Comparison of ENCODE assay signal across 8 mouse cellular contexts in the genomic region with DNA sequence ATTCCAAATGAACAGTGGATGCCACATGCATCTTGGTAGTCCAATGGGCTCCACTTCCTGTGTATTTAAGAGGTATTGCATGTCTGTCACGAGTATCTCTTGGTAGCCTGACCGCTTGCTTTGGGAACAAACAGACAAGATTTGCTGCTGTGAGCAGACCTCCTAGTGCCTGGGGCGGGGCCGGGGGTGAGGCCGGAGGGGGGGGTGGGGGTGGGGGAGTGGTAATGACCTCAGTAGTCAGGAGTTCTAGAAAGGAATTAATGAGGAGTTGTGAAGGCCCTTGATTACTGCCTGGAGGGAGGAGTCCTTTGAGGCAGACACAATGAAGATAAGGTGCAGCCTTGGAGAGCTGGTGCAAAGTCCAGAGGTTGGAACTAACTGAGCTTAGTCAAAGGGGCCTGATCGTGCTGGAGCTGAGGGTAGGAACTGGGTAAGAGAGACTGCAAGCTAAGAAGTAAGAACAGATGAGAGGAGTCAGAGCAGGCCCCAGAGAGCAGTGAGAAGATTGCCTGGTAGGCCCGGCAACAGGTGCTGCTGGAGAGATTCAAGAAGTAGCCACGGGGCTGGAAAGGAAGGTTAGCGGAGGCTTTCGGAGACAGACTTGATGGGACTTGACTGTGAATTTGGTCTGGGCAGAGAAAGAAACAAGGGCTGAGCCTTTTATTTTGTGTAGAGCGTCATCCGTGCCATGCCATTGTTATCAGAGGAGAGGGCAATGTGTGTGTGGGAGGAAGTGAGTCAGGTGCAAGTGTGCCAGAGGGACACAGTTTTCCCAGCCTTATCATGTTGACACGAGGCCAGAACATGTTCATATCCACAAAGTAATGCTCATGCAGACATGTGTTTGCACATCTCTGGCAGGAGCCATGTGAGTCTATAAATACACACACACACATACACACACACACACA. TPM values are rescaled to one million over a fixed set of nuclear protein-coding genes. Genes with fewer than 3 reads are reported as not detected.
DNase-seq lines count a peak whose midpoint lies in the region; ATAC-seq and TF ChIP-seq lines count a peak whose summit lies in the region.

No protein-coding gene starts in this region.

- H3K9me3 ChIP-seq in heart, embryonic 14.5 days (ENCODE audit: control insufficient read depth, low read length): no peaks in the 10 kb centered on the region
- H3K9me3 ChIP-seq in liver, embryonic 11.5 days (ENCODE audit: control insufficient read depth, low read length): no peaks in the 10 kb centered on the region

- H3K27ac ChIP-seq in layer of hippocampus, adult 2 months: peak overlapping the region; percentile 85
- peak overlapping the region; percentile 70 to 90 for H3K27ac ChIP-seq in heart, embryonic 14.5 days (replicated peaks in 1 of 2; ENCODE audit: control insufficient read depth in 1 of 2, insufficient read depth in 1 of 2, low read depth in 2 of 2, low read length in 2 of 2)
- H3K27ac ChIP-seq in liver, embryonic 11.5 days (ENCODE audit: low read depth, low read length): peak overlapping the region; percentile 81

- DNase-seq in layer of hippocampus, adult 2 months (ENCODE audit: low spot score in 2 of 2): no peak
- DNase-seq in layer of hippocampus, postnatal 36 days: no peak
- peak; percentile 71 for DNase-seq in Patski (ENCODE audit: low read depth, low spot score)
- peak; percentile 61 for DNase-seq in liver, embryonic 11.5 days (ENCODE audit: low spot score)
- peak; percentile 95 for DNase-seq in yolk sac, embryonic 10.5 days (ENCODE audit: low spot score)
- DNase-seq in left cerebral cortex, postnatal 25 days (ENCODE audit: low spot score in 2 of 2): no peak
- no peak for DNase-seq in gastrocnemius, adult 18-20 months (ENCODE audit: low spot score)

- no peak for TF ChIP-seq CTCF in layer of hippocampus, adult 2 months (conservative IDR thresholded peaks at IDR 0.05)
- no peak for TF ChIP-seq CTCF in Patski (IDR thresholded peaks at IDR 0.05)

- in situ Hi-C loops in Patski (cut with MboI; ENCODE audit: low pct_unique_long_range_greater_than_20kb): loop anchor here (5.0 to 25.0 kb wide), 3 partner anchors 204 to 1346 kb away; no protein-coding TSS in a partner anchor

- POLR2A ChIA-PET in Patski (lab: Charles Lee): interaction anchor here (0.9 kb wide), 1 partner anchor 74 kb away, joined by 3 read pairs; a partner anchor contains a TSS

- 15% methylated on average over 13 of the region's 13 CpGs for WGBS in heart, embryonic 14.5 days
- 33% methylated on average over 13 of the region's 13 CpGs for WGBS in liver, embryonic 11.5 days

- peak overlapping the region; percentile 30; the same call in 1 of the 2 replicates for H3K9ac ChIP-seq in heart, embryonic 14.5 days (ENCODE audit: low read length)
- H3K9ac ChIP-seq in liver, embryonic 11.5 days (ENCODE audit: low read depth, low read length): peak overlapping the region; percentile 20; the same call in 1 of the 2 replicates

- intact Hi-C loops in left cerebral cortex, postnatal 25 days (cut with DNase I): no loop called here

- CTCF ChIA-PET in Patski (lab: Charles Lee): interaction anchor here (4.1 kb wide), 1 partner anchor 54 kb away, joined by 42 read pairs; no protein-coding TSS in a partner anchor

- H3K4me2 ChIP-seq in heart, embryonic 14.5 days (ENCODE audit: low read length): peak overlapping the region; percentile 54
- H3K4me2 ChIP-seq in liver, embryonic 11.5 days: peak overlapping the region; percentile 52

- peaks cover 40 to 59% of the 10 kb centered on the region in 2 experiments for H3K4me1 ChIP-seq in heart, embryonic 14.5 days (ENCODE audit: control insufficient read depth in 2 of 2, insufficient read depth in 2 of 2, low read length in 2 of 2)
- H3K4me1 ChIP-seq in liver, embryonic 11.5 days (replicated peaks; ENCODE audit: control insufficient read depth, insufficient read depth, low read length): peaks cover 44% of the 10 kb centered on the region

- no peaks in the 10 kb centered on the region for H3K27me3 ChIP-seq in Patski
- H3K27me3 ChIP-seq in heart, embryonic 14.5 days (ENCODE audit: control insufficient read depth, insufficient read depth, low read length): no peaks in the 10 kb centered on the region
- H3K27me3 ChIP-seq in liver, embryonic 11.5 days (replicated peaks; ENCODE audit: control insufficient read depth, insufficient read depth, low read length): no peaks in the 10 kb centered on the region

- peak overlapping the region; percentile 12; the same call in 1 of the 2 replicates for H3K4me3 ChIP-seq in layer of hippocampus, adult 2 months
- H3K4me3 ChIP-seq in heart, embryonic 14.5 days (ENCODE audit: control insufficient read depth in 1 of 2, insufficient read depth in 1 of 2, low read depth in 1 of 2, low read length in 2 of 2): no peak overlapping the region
- no peak overlapping the region for H3K4me3 ChIP-seq in liver, embryonic 11.5 days (ENCODE audit: low read depth, low read length)

- H3K36me3 ChIP-seq in heart, embryonic 14.5 days (ENCODE audit: control insufficient read depth, insufficient read depth, low read length): peaks cover 30% of the 10 kb centered on the region
- peaks cover 2% of the 10 kb centered on the region; the same call in 1 of the 2 replicates for H3K36me3 ChIP-seq in liver, embryonic 11.5 days (ENCODE audit: control insufficient read depth, insufficient read depth, low read length)

- peak; percentile 29 for ATAC-seq in Patski
- no peak for ATAC-seq in heart, embryonic 14.5 days (ENCODE audit: insufficient number of reproducible peaks, insufficient read depth, low FRiP score, low read depth)
- ATAC-seq in liver, embryonic 11.5 days (replicated peaks; ENCODE audit: low FRiP score): peak; percentile 70

RNA-seq across cellular contexts. Expression of a gene that starts 3.8 kb away (rescaled TPM):
- 100 to 1,000 TPM; 262 to 264 TPM for total RNA-seq in layer of hippocampus, adult 2 months (2021)
- 100 to 1,000 TPM; 262 to 273 TPM for total RNA-seq in layer of hippocampus, postnatal 36 days (2021)
- 197 TPM for polyA plus RNA-seq in Patski (2021)
- 92.6 and 97.5 TPM in 2 replicates for polyA plus RNA-seq in heart, embryonic 14.5 days (2014; fragmentation: Nextera tagmentation; extraction: Ambion mirVana)
- polyA plus RNA-seq in liver, embryonic 11.5 days (2014; fragmentation: Nextera tagmentation; extraction: Ambion mirVana): 36.3 and 45.8 TPM in 2 replicates
- total RNA-seq in left cerebral cortex, postnatal 25 days (2021): 100 to 1,000 TPM; 319 to 325 TPM
- 100 to 1,000 TPM in 1 of 2 experiments, 10 to 100 TPM in 1; 94.9 to 120 TPM for total RNA-seq in gastrocnemius, adult 18-20 months (2021)

RNA-seq across cellular contexts. Expression of a gene that starts 28.0 kb away (rescaled TPM):
- 10 to 100 TPM; 13.8 to 18.5 TPM for total RNA-seq in layer of hippocampus, adult 2 months (2021)
- total RNA-seq in layer of hippocampus, postnatal 36 days (2021): 10 to 100 TPM; 18.8 to 19.7 TPM
- polyA plus RNA-seq in Patski (2021): 45.0 TPM
- 53.9 and 54.5 TPM in 2 replicates for polyA plus RNA-seq in heart, embryonic 14.5 days (2014; fragmentation: Nextera tagmentation; extraction: Ambion mirVana)
- 121 and 131 TPM in 2 replicates for polyA plus RNA-seq in liver, embryonic 11.5 days (2014; fragmentation: Nextera tagmentation; extraction: Ambion mirVana)
- 10 to 100 TPM; 20.4 to 24.7 TPM for total RNA-seq in left cerebral cortex, postnatal 25 days (2021)
- 1 to 10 TPM; 1.4 to 1.9 TPM for total RNA-seq in gastrocnemius, adult 18-20 months (2021)

RNA-seq across cellular contexts. Expression of a gene that starts 42.0 kb away (rescaled TPM):
- 1 to 10 TPM; 1.5 to 2.1 TPM for total RNA-seq in layer of hippocampus, adult 2 months (2021)
- 1 to 10 TPM; 1.9 to 2.6 TPM for total RNA-seq in layer of hippocampus, postnatal 36 days (2021)
- polyA plus RNA-seq in Patski (2021): 46.8 TPM
- polyA plus RNA-seq in heart, embryonic 14.5 days (2014; fragmentation: Nextera tagmentation; extraction: Ambion mirVana): 3.9 and 6.6 TPM in 2 replicates
- polyA plus RNA-seq in liver, embryonic 11.5 days (2014; fragmentation: Nextera tagmentation; extraction: Ambion mirVana): 1.4 and 2.2 TPM in 2 replicates
- total RNA-seq in left cerebral cortex, postnatal 25 days (2021): 1 to 10 TPM; 1.4 to 3.3 TPM
- 1 to 10 TPM; 5.7 to 6.9 TPM for total RNA-seq in gastrocnemius, adult 18-20 months (2021)

RNA-seq across cellular contexts. Expression of a gene that starts 52.9 kb away (rescaled TPM):
- total RNA-seq in layer of hippocampus, adult 2 months (2021): 10 to 100 TPM; 40.3 to 44.6 TPM
- total RNA-seq in layer of hippocampus, postnatal 36 days (2021): 10 to 100 TPM; 34.6 to 42.0 TPM
- not detected for polyA plus RNA-seq in Patski (2021)
- polyA plus RNA-seq in heart, embryonic 14.5 days (2014; fragmentation: Nextera tagmentation; extraction: Ambion mirVana): 0.09 and 0.12 TPM in 2 replicates
- 0.01 and 0.17 TPM in 2 replicates for polyA plus RNA-seq in liver, embryonic 11.5 days (2014; fragmentation: Nextera tagmentation; extraction: Ambion mirVana)
- 10 to 100 TPM; 37.4 to 41.0 TPM for total RNA-seq in left cerebral cortex, postnatal 25 days (2021)
- total RNA-seq in gastrocnemius, adult 18-20 months (2021): under 1 TPM; 0.09 to 0.11 TPM

Comparison
In these comparisons a context has a peak if more than half of its experiments do, and no peak if none do; other contexts are left out.
1. DNase-seq: peak in Patski (single experiment), liver, embryonic 11.5 days (single experiment) and yolk sac, embryonic 10.5 days (single experiment); none in layer of hippocampus, adult 2 months (0 of 2), layer of hippocampus, postnatal 36 days (0 of 2), left cerebral cortex, postnatal 25 days (0 of 2) and gastrocnemius, adult 18-20 months (single experiment).
2. RNA of a gene that starts 28.0 kb away (total RNA-seq): 20.4 to 24.7 TPM in left cerebral cortex, postnatal 25 days, 18.8 to 19.7 TPM in layer of hippocampus, postnatal 36 days and 13.8 to 18.5 TPM in layer of hippocampus, adult 2 months; 1.4 to 1.9 TPM in gastrocnemius, adult 18-20 months; every median in the first group is over 4 times any median in the second.
3. Peak in every context shown above with its lines, with median percentiles within 50 percentile points of each other: H3K27ac ChIP-seq.